Mouse (Mus musculus) liver, postnatal 0 days (tissue): ENCODE results near the gene Fcna.

Experiments used
- CTCF ChIP-seq: sonication (generic); IDR thresholded peaks from 2 replicates; pipeline ENCODE4 v1.5.1; 2016; ENCODE audit warnings: antibody characterized with exemption, low read depth
- EP300 ChIP-seq: IDR thresholded peaks from 2 replicates; pipeline ENCODE4 v1.6.1; 2016; ENCODE audit warnings: antibody characterized with exemption, low read depth, mild to moderate bottlenecking

- no peak for TF ChIP-seq CTCF
- no peak for TF ChIP-seq EP300
Observed at GRCm38 (mm10) chr2:25583120-25583481, 44.7 kb downstream of the Fcna start.
